Mouse (Mus musculus) embryonic facial prominence, embryonic 10.5 days (tissue): ENCODE measurements around the gene Mfap1a. TPM values are rescaled to one million over a fixed set of nuclear protein-coding genes. Genes with fewer than 3 reads are reported as not detected.
"Not testable (repeated sequence)": the region's sequence is repeated elsewhere in the genome, so short reads cannot be mapped to it uniquely, and the experiment has no call there.

Experiments used
- DNase-seq: peaks from one replicate; pipeline ENCODE4 v3.0.0-alpha.2; 2017; ENCODE audit warnings: low spot score
- H3K27ac ChIP-seq: fragments of 300-500 bp; sonication (generic); replicated peaks from 2 replicates; pipeline ENCODE4 v1.5.1; 2016; ENCODE audit warnings: mild to moderate bottlenecking
- H3K27me3 ChIP-seq: fragments of 300-500 bp; sonication (generic); replicated peaks from 2 replicates; pipeline ENCODE4 v1.6.1; 2016; ENCODE audit warnings: low read depth, mild to moderate bottlenecking; ENCODE audit not compliant: poor library complexity, severe bottlenecking
- H3K36me3 ChIP-seq: fragments of 300-500 bp; sonication (generic); replicated peaks from 2 replicates; pipeline ENCODE4 v1.6.1; 2016; ENCODE audit warnings: mild to moderate bottlenecking, moderate library complexity
- H3K4me1 ChIP-seq: fragments of 300-500 bp; sonication (generic); 2 replicates; pipeline ENCODE4 v1.6.1; 2016
- H3K4me3 ChIP-seq: fragments of 300-500 bp; sonication (generic); 2 replicates; pipeline ENCODE4 v1.5.1; 2016; ENCODE audit warnings: mild to moderate bottlenecking, moderate library complexity
- H3K9me3 ChIP-seq: fragments of 300-500 bp; sonication (generic); 2 replicates; pipeline ENCODE4 v1.6.1; 2016; ENCODE audit warnings: mild to moderate bottlenecking
- WGBS: fragments of 180-500 bp; shearing (Covaris S2); methylation state at CpG from one replicate; pipeline ENCODE4 v1.1.7; 2016; 5-methylcytosine and 5-hydroxymethylcytosine counted together
- polyA plus RNA-seq: library from polyadenylated mRNA; unstranded; fragments of >200 nt; fragmentation: Nextera tagmentation; extraction: Ambion mirVana; gene quantifications from 2 replicates; pipeline ENCODE4 v1.2.1, GENCODE M21; 2016

The Mfap1a gene
- polyA plus RNA-seq, 1 experiment from 2014 or later: 28.6 TPM

- not testable (repeated sequence) for H3K9me3 ChIP-seq, DNase-seq, H3K27me3 ChIP-seq, H3K4me1 ChIP-seq, H3K27ac ChIP-seq
- Histone ChIP-seq H3K4me3 (peak overlapping the region; percentile 68), H3K36me3 (peaks cover 16% of the 10 kb centered on the region)
- WGBS: 97% methylated on average over 3 of the region's 3 CpGs
Observed at GRCm38 (mm10) chr2:121472783-121473182, 33.7 kb downstream of the Mfap1a start.

- not testable (repeated sequence) for H3K9me3 ChIP-seq, H3K4me3 ChIP-seq, H3K27ac ChIP-seq, H3K4me1 ChIP-seq, H3K27me3 ChIP-seq, DNase-seq
- peaks cover 17% of the 10 kb centered on the region for H3K36me3 ChIP-seq
- WGBS: 63% methylated on average over 4 of the region's 6 CpGs
Observed at GRCm38 (mm10) chr2:121468982-121469381, 37.5 kb downstream of the Mfap1a start.

GRCm38 (mm10) chr2:121460071-121460470 is 46.4 kb downstream of the Mfap1a start:
- H3K4me1 ChIP-seq: peaks cover 13% of the 10 kb centered on the region
- no peak overlapping the region for H3K27ac ChIP-seq
- no peaks in the 10 kb centered on the region for H3K27me3 ChIP-seq
- no peak overlapping the region for H3K4me3 ChIP-seq
- DNase-seq: no peak
- 81% methylated on average over 2 of the region's 2 CpGs for WGBS
- no peaks in the 10 kb centered on the region for H3K9me3 ChIP-seq
- H3K36me3 ChIP-seq: peaks cover 35% of the 10 kb centered on the region

- Histone ChIP-seq H3K4me1 (peaks cover 21% of the 10 kb centered on the region), H3K36me3 (peaks cover 66% of the 10 kb centered on the region), H3K27me3 (no peaks in the 10 kb centered on the region), H3K4me3 (peak within 1 kb of the TSS; percentile 88), H3K27ac (peak within 1 kb of the TSS; percentile 88), H3K9me3 (no peaks in the 10 kb centered on the region)
- DNase-seq: peak; percentile 91
- WGBS: 5% methylated on average over 41 of the region's 41 CpGs
Observed at GRCm38 (mm10) chr2:121456692-121457642, 49.5 kb downstream of the Mfap1a start, which contains the start of gene Serinc4. Gene Serinc4, minus strand, starts transcription at chr2:121456781.

GRCm38 (mm10) chr2:121455534-121455933 is 50.9 kb downstream of the Mfap1a start:
- H3K4me1 ChIP-seq: peaks cover 30% of the 10 kb centered on the region
- no peaks in the 10 kb centered on the region for H3K27me3 ChIP-seq
- WGBS: 81% methylated on average over 5 of the region's 5 CpGs
- no peak for DNase-seq
- H3K9me3 ChIP-seq: no peaks in the 10 kb centered on the region
- no peak overlapping the region for H3K27ac ChIP-seq
- H3K36me3 ChIP-seq: peaks cover 69% of the 10 kb centered on the region
- H3K4me3 ChIP-seq: no peak overlapping the region

GRCm38 (mm10) chr2:121453917-121454316 is 52.5 kb downstream of the Mfap1a start:
- Histone ChIP-seq H3K36me3 (peaks cover 56% of the 10 kb centered on the region), H3K9me3 (no peaks in the 10 kb centered on the region), H3K4me1 (peaks cover 36% of the 10 kb centered on the region), H3K27ac (no peak overlapping the region), H3K27me3 (no peaks in the 10 kb centered on the region), H3K4me3 (peak overlapping the region; percentile 5; the same call in 1 of the 2 replicates)
- WGBS: 88% methylated on average over 6 of the region's 6 CpGs
- no peak for DNase-seq

GRCm38 (mm10) chr2:121452990-121453389 is 53.5 kb downstream of the Mfap1a start, which contains the start of gene Hypk:
Gene Hypk, plus strand, starts transcription at chr2:121453290.
- Histone ChIP-seq H3K27ac (no peak within 1 kb of the TSS), H3K4me3 (peak within 1 kb of the TSS; percentile 5; the same call in 1 of the 2 replicates), H3K9me3 (no peaks in the 10 kb centered on the region), H3K4me1 (peaks cover 40% of the 10 kb centered on the region), H3K27me3 (no peaks in the 10 kb centered on the region), H3K36me3 (peaks cover 48% of the 10 kb centered on the region)
- DNase-seq: no peak
- WGBS: 82% methylated on average over 4 of the region's 4 CpGs

- H3K27ac ChIP-seq: no peak overlapping the region
- no peak for DNase-seq
- H3K27me3 ChIP-seq: no peaks in the 10 kb centered on the region
- H3K9me3 ChIP-seq: no peaks in the 10 kb centered on the region
- H3K36me3 ChIP-seq: peaks cover 47% of the 10 kb centered on the region
- WGBS: 83% methylated on average over 4 of the region's 4 CpGs
- peak overlapping the region; percentile 2; the same call in 1 of the 2 replicates for H3K4me3 ChIP-seq
- peaks cover 41% of the 10 kb centered on the region for H3K4me1 ChIP-seq
Observed at GRCm38 (mm10) chr2:121452361-121452760, 54.1 kb downstream of the Mfap1a start.

GRCm38 (mm10) chr2:121450093-121450492 is 56.4 kb downstream of the Mfap1a start:
- Histone ChIP-seq H3K27me3 (no peaks in the 10 kb centered on the region), H3K27ac (peak overlapping the region; percentile 96), H3K4me1 (peaks cover 34% of the 10 kb centered on the region), H3K4me3 (peak overlapping the region; percentile 100), H3K36me3 (peaks cover 45% of the 10 kb centered on the region), H3K9me3 (no peaks in the 10 kb centered on the region)
- no peak for DNase-seq
- 2% methylated on average over 7 of the region's 7 CpGs for WGBS

- WGBS: under 1% methylated on average over 53 of the region's 54 CpGs
- no peak for DNase-seq
Observed at GRCm38 (mm10) chr2:121449545-121450011, 56.9 kb downstream of the Mfap1a start.

GRCm38 (mm10) chr2:121448739-121449535 is 57.5 kb downstream of the Mfap1a start, which contains the start of gene Serf2:
Gene Serf2, plus strand, starts transcription at chr2:121449195.
- Histone ChIP-seq H3K27me3 (no peaks in the 10 kb centered on the region), H3K9me3 (no peaks in the 10 kb centered on the region), H3K27ac (peak within 1 kb of the TSS; percentile 96), H3K4me3 (peak within 1 kb of the TSS; percentile 100), H3K4me1 (peaks cover 34% of the 10 kb centered on the region), H3K36me3 (peaks cover 33% of the 10 kb centered on the region)
- 1% methylated on average over 73 of the region's 74 CpGs for WGBS
- DNase-seq: peak; percentile 100

More at GRCm38 (mm10) chr2:121449545-121450011, 56.9 kb downstream of the Mfap1a start:
- H3K27me3 ChIP-seq: no peaks in the 10 kb centered on the region
- peak overlapping the region; percentile 96 for H3K27ac ChIP-seq
- H3K4me3 ChIP-seq: peak overlapping the region; percentile 100
- peaks cover 34% of the 10 kb centered on the region for H3K4me1 ChIP-seq
- H3K9me3 ChIP-seq: no peaks in the 10 kb centered on the region
- H3K36me3 ChIP-seq: peaks cover 40% of the 10 kb centered on the region

GRCm38 (mm10) chr2:121448136-121448535 is 58.3 kb downstream of the Mfap1a start:
- 15% methylated on average over 9 of the region's 9 CpGs for WGBS
- H3K4me1 ChIP-seq: peaks cover 32% of the 10 kb centered on the region
- DNase-seq: peak; percentile 50

More at GRCm38 (mm10) chr2:121448136-121448535, 58.3 kb downstream of the Mfap1a start:
- Histone ChIP-seq H3K27ac (peak overlapping the region; percentile 81), H3K27me3 (no peaks in the 10 kb centered on the region), H3K36me3 (peaks cover 25% of the 10 kb centered on the region), H3K4me3 (peak overlapping the region; percentile 100), H3K9me3 (no peaks in the 10 kb centered on the region)
